Mouse (Mus musculus) midbrain, embryonic 10.5 days (tissue): ENCODE data around the gene Zfp983. TPM values are rescaled to one million over a fixed set of nuclear protein-coding genes. Genes with fewer than 3 reads are reported as not detected.
A peak's percentile ranks its signal among the peaks of the same experiment; 100 is the strongest.
"Not testable (repeated sequence)": the region's sequence is repeated elsewhere in the genome, so short reads cannot be mapped to it uniquely, and the experiment has no call there.

Experiments used
- DNase-seq: peaks from one replicate; pipeline ENCODE4 v3.0.0-alpha.2; 2017; ENCODE audit warnings: low spot score
- H3K27ac ChIP-seq: fragments of 300-500 bp; sonication (generic); replicated peaks from 2 replicates; pipeline ENCODE4 v1.5.1; 2016; ENCODE audit warnings: mild to moderate bottlenecking
- H3K27me3 ChIP-seq: fragments of 300-500 bp; sonication (generic); 2 replicates; pipeline ENCODE4 v1.6.1; 2016; ENCODE audit warnings: low read depth, mild to moderate bottlenecking; ENCODE audit not compliant: poor library complexity, severe bottlenecking
- H3K36me3 ChIP-seq: fragments of 300-500 bp; sonication (generic); 2 replicates; pipeline ENCODE4 v1.6.1; 2016; ENCODE audit warnings: mild to moderate bottlenecking, moderate library complexity
- H3K4me1 ChIP-seq: fragments of 300-500 bp; sonication (generic); 2 replicates; pipeline ENCODE4 v1.6.1; 2016
- H3K4me3 ChIP-seq: fragments of 300-500 bp; sonication (generic); 2 replicates; pipeline ENCODE4 v1.5.1; 2016; ENCODE audit warnings: mild to moderate bottlenecking, moderate library complexity
- H3K9me3 ChIP-seq: fragments of 300-500 bp; sonication (generic); replicated peaks from 2 replicates; pipeline ENCODE4 v1.6.1; 2016; ENCODE audit warnings: mild to moderate bottlenecking
- WGBS: fragments of 180-500 bp; shearing (Covaris S2); methylation state at CpG from one replicate; pipeline ENCODE4 v1.1.7; 2016; 5-methylcytosine and 5-hydroxymethylcytosine counted together
- polyA plus RNA-seq: library from polyadenylated mRNA; unstranded; fragments of >200 nt; fragmentation: Nextera tagmentation; extraction: Ambion mirVana; gene quantifications from 2 replicates; pipeline ENCODE4 v1.2.1, GENCODE M21; 2016

Gene Zfp983
- polyA plus RNA-seq: 5.7 and 6.9 TPM in 2 replicates

DNA sequence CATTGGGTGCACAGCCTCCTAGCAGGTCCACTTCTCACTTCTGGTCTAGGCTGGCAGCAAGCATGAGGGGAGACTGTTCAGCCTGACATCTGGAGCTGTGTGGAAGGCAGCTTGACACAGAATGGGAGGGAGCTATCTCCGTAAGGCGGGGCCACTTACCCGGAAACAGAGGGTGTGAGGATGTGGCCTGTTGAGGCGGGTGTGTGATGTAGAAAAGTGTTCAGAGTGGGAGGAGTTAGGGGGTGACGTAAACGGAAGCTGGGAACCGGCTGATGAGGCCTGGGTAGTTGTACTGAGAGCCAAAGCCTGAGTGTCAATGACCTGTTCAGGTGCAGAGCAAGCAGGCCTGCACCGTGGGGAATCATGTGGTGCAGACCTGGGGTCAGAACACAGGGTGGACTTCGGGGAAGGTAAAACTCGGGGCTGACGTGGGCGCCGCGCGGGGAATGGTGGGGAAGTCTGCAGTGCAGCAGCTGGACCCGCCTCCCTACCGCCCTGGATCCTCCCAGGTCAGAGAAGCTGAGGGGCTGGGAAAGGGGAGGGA is at the start of gene Zfp983:
Gene Zfp983 (plus strand): TSS at position 261 of the 544 bp plus-strand sequence.
- H3K27me3 ChIP-seq, H3K36me3 ChIP-seq, H3K4me1 ChIP-seq, H3K9me3 ChIP-seq: not testable (repeated sequence)
- Histone ChIP-seq H3K4me3 (peak within 1 kb of the TSS; percentile 56), H3K27ac (peak within 1 kb of the TSS; percentile 79)
- WGBS: under 1% methylated on average over 17 of the region's 17 CpGs
- peak; percentile 81 for DNase-seq

DNA sequence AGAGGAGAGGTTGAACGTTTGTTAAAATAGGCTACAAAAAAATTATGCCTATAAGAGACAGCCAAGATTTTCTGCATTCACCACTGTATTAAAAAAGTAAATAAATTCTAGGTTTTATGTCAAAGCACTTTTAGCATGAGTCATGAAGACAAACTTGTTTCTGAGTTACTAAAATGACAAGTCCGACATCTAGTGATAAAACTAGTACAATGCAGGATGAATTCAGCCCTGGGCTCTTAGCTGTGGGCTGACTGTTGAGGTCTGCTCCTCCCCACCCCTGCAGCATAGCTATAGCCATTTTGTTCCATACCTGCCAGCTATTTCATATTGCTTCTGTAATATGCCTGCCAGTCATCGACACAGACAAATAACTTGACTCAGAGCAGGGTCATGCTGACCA is 34.1 kb upstream of the Zfp983 start:
- WGBS: 78% methylated on average over 3 of the region's 3 CpGs
- no peaks in the 10 kb centered on the region for H3K4me1 ChIP-seq
- no peak overlapping the region for H3K27ac ChIP-seq
- H3K36me3 ChIP-seq: no peaks in the 10 kb centered on the region
- H3K4me3 ChIP-seq: no peak overlapping the region
- DNase-seq: no peak
- peaks cover 8% of the 10 kb centered on the region; the same call in 1 of the 2 replicates for H3K9me3 ChIP-seq
- H3K27me3 ChIP-seq: no peaks in the 10 kb centered on the region

DNA sequence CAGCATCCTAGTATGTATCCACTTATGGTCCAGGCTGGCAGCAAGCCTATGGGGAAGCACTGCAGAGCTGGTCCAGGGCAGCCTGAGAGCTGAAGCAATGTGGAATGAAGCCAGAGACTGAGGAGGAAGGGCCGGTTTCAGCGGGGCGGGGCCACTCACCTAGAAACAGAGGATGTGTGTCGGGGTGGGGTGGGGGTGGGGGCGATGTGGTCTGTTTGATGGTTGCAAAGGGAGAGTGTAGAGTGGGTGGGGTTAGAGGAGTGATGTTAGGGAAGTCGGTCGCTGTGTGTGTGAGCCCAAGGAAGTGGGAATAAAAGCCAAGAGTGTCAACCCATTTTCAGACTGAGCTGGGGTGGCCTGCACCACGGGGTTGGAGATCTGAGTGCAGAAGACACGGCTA is 33.1 kb upstream of the Zfp983 start:
- no peak overlapping the region for H3K4me3 ChIP-seq
- 10% methylated on average over 9 of the region's 9 CpGs for WGBS

DNA sequence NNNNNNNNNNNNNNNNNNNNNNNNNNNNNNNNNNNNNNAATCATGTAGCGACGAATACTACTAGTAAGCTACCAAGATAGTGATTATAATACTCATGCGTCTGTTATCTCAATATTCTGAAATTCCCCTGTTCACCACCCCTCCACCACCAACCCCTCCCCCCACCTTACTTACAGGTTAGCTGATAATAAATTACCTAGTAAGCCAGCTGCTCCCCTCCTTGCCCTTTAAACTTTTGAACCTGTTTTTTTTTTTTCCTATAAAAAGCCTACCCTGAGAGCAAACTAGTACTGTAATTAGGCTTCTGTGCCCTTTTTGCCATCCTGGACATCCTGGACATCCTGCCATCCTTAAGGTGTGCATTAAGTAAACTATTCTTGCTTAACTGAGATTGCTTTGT is 26.8 kb upstream of the Zfp983 start:
- Histone ChIP-seq H3K4me1 (no peaks in the 10 kb centered on the region), H3K9me3 (no peaks in the 10 kb centered on the region; the same call in 1 of the 2 replicates), H3K27ac (no peak overlapping the region), H3K27me3 (no peaks in the 10 kb centered on the region), H3K36me3 (no peaks in the 10 kb centered on the region), H3K4me3 (no peak overlapping the region)
- no CpG with 5 or more reads among the region's 3 CpGs for WGBS
- no peak for DNase-seq

More for the DNA sequence above, 33.1 kb upstream of the Zfp983 start:
- Histone ChIP-seq H3K9me3 (peaks cover 8% of the 10 kb centered on the region; the same call in 1 of the 2 replicates), H3K36me3 (no peaks in the 10 kb centered on the region), H3K4me1 (no peaks in the 10 kb centered on the region), H3K27me3 (no peaks in the 10 kb centered on the region), H3K27ac (no peak overlapping the region)
- no peak for DNase-seq

DNA sequence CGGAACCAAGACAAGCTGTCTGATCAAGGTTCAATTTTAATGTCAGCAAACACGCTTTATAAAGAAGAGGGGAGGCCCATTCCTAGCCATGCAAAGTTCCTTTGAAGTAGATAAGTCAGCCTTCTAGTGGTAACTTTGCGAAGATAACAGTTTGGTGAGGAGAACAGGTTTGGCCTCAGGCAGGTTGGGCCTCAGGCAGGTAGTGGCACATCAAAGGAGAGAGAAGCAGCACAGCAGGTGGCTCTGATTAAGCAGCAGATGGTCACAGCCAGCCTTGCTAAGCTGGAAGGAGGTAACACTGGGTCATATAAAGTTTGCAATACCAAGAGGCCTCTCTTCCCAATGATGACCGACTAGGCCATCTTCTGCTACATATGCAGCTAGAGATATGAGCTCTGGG is 14.7 kb upstream of the Zfp983 start:
- not testable (repeated sequence) for H3K27ac ChIP-seq, DNase-seq, H3K4me3 ChIP-seq, H3K36me3 ChIP-seq, H3K4me1 ChIP-seq, H3K27me3 ChIP-seq
- WGBS: 72% methylated on average over 4 of the region's 4 CpGs
- peaks cover 11% of the 10 kb centered on the region for H3K9me3 ChIP-seq

DNA sequence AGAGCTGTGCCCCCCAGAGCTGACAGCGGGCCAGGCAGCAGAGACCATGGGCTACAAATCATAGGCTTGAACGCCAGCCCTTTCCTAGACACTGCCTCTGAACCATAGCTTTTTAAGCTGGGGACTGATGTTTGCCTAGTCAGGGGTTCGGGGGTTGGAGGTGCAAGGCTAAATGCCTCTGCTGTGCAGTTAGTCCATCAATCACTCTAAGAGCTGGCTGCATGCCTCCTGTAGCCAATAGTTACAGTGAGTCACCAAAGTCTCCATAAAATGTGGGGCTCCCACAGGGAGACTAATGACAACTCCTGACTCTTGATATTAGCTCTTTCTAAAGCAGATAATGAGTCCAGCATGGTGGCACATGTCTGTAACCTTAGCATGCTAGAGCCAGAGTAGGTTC is 1.6 kb upstream of the Zfp983 start:
- no peak for DNase-seq
- 83% methylated on average over 3 of the region's 3 CpGs for WGBS
- 0 out of 2 replicates have a peak, but pooled peaks cover 4% of the 10 kb centered on the region for H3K9me3 ChIP-seq
- no peak overlapping the region for H3K4me3 ChIP-seq
- peaks cover 4% of the 10 kb centered on the region for H3K4me1 ChIP-seq
- no peaks in the 10 kb centered on the region for H3K27me3 ChIP-seq
- no peak overlapping the region for H3K27ac ChIP-seq
- H3K36me3 ChIP-seq: no peaks in the 10 kb centered on the region

DNA sequence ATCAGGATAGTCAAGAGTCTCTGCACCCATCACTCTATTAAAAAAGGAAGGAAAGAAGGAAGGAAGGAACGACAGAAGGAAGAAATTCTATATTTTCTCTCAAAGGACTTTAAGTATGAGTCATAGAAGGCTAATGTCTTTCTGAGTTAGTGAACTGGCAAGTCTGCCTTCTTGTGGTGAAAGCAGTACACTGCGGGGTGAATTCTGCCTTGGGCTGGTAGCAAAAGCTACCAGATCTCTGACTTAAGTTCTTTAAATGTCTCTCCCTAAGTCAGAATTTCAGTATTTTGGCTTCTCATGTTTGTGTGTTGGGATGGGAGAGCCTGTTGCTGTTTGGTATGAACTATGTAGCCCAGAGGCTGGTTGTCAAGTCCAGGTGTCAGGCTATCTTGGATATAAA is 488 bp upstream of the Zfp983 start:
- Histone ChIP-seq H3K36me3 (no peaks in the 10 kb centered on the region), H3K27ac (peak overlapping the region; percentile 79), H3K4me3 (peak overlapping the region; percentile 56), H3K27me3 (no peaks in the 10 kb centered on the region), H3K9me3 (0 out of 2 replicates have a peak, but pooled peaks cover 4% of the 10 kb centered on the region), H3K4me1 (peaks cover 4% of the 10 kb centered on the region)
- 30% methylated on average over 2 of the region's 2 CpGs for WGBS
- no peak for DNase-seq

DNA sequence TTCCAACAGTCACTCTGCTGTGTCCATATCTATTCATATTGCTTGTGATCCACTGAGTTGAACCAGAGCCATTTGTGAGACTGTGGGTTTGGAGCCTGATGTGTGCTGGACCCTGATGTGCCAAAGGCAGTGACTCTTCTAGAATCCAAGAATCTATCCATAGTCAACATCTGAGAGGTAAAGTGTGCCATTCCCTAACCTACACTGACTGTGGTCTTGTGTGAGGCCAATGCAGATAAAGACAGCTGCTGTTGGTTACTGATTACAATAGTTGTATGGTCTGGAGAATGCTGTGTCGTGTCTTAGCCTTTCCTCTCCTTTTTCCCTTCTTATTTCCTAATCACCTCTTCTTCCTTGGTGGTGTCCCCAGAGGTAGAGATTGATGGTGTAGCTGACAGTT is 28.4 kb downstream of the Zfp983 start:
- not testable (repeated sequence) for H3K27ac ChIP-seq, DNase-seq, H3K27me3 ChIP-seq, H3K9me3 ChIP-seq, H3K36me3 ChIP-seq, H3K4me3 ChIP-seq, H3K4me1 ChIP-seq
- WGBS: 15% methylated on average over 1 of the region's 1 CpGs

DNA sequence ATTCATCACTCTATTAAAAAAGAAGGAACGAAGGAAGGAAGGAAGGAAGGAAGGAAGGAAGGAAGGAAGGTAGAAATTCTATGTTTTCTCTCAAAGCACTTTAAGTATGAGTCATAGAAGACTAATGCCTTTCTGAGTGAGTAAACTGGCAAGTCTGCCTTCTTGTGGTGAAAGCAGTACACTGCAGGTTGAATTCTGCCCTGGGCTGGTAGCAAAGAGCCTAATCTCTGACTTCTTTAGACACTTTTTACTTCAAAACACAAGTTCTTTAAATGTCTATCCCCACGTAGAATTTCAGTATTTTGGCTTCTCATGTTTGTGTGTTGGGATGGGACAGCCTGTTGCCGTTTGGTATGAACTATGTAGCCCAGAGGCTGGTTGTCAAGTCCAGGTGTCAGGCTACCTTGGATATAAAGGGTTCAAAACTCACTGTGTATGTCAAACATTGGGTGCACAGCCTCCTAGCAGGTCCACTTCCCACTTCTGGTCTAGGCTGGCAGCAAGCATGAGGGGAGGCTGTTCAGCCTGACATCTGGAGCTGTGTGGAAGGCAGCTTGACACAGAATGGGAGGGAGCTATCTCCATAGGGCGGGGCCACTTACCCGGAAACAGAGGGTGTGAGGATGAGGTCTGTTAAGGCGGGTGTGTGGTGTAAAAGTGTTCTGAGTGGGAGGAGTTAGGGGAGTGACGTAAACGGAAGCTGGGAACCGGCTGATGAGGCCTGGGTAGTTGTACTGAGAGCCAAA is 29.0 kb downstream of the Zfp983 start:
- Histone ChIP-seq H3K36me3 (peaks cover 3% of the 10 kb centered on the region), H3K4me1 (peaks cover 3% of the 10 kb centered on the region; the same call in 1 of the 2 replicates), H3K4me3 (peak overlapping the region; percentile 55), H3K27ac (peak overlapping the region; percentile 76), H3K9me3 (no peaks in the 10 kb centered on the region), H3K27me3 (no peaks in the 10 kb centered on the region)
- 5% methylated on average over 9 of the region's 9 CpGs for WGBS
- peak; percentile 82 for DNase-seq

DNA sequence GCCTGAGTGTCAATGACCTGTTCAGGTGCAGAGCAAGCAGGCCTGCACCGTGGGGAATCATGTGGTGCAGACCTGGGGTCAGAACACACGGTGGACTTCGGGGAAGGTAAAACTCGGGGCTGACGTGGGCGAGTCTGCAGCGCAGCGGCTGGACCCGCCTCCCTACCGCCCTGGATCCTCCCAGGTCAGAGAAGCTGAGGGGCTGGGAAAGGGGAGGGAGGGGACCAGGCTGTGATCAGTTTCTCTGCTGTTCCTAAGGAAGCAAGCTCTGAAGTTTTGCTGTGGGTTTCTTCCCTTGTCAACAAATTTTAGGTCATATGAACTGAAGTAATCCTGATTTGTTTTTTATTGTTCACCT is 29.6 kb downstream of the Zfp983 start:
- H3K27me3 ChIP-seq, H3K4me1 ChIP-seq, H3K36me3 ChIP-seq, H3K9me3 ChIP-seq, DNase-seq: not testable (repeated sequence)
- H3K27ac ChIP-seq: peak overlapping the region; percentile 76
- WGBS: under 1% methylated on average over 10 of the region's 10 CpGs
- peak overlapping the region; percentile 55 for H3K4me3 ChIP-seq

DNA sequence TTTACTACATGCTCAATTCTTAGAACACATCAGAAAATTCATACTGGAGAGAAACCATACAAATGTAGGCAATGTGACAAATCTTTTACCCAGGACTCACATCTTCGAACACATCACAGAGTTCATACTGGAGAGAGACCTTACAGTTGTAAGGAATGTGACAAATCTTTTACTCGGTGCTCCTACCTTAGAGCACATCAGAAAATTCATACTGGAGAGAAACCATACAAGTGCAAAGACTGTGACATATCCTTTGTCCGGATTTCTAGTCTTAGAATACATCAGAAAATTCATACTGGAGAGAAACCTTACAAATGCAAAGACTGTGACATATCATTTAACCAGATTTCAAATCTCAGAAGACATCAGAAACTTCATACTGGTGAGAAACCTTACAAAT is 41.1 kb downstream of the Zfp983 start, which contains the start of gene Gm10226:
Gene Gm10226 (plus strand): TSS at position 301 of the 400 bp plus-strand sequence.
- 87% methylated on average over 3 of the region's 3 CpGs for WGBS
- Histone ChIP-seq H3K27ac (no peak within 1 kb of the TSS), H3K36me3 (peaks cover 58% of the 10 kb centered on the region), H3K9me3 (no peaks in the 10 kb centered on the region), H3K27me3 (no peaks in the 10 kb centered on the region), H3K4me3 (no peak within 1 kb of the TSS), H3K4me1 (no peaks in the 10 kb centered on the region)
- DNase-seq: no peak

DNA sequence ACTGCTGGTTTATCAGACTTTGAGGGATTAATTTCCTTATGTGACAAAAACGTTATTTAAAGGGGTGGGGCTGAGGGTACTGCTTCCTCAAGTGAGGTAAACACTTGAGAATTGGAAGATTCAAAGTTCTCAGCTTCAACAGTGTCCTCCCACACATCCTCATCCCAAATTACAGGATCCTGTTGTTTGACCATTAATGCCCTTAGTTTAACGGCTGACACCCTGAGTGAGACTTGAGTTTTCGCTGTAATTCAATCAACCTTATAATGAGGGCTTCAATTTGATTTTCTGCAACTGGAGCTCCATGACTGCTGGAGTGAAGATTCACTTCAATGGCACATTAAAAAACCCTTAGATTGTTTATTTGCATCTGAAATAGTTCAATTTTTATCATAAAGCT is 42.9 kb downstream of the Zfp983 start:
- H3K4me1 ChIP-seq: no peaks in the 10 kb centered on the region
- 83% methylated on average over 3 of the region's 3 CpGs for WGBS
- H3K36me3 ChIP-seq: peaks cover 50% of the 10 kb centered on the region
- H3K4me3 ChIP-seq: no peak overlapping the region
- H3K9me3 ChIP-seq: no peaks in the 10 kb centered on the region
- H3K27me3 ChIP-seq: no peaks in the 10 kb centered on the region
- DNase-seq: no peak
- H3K27ac ChIP-seq: no peak overlapping the region

DNA sequence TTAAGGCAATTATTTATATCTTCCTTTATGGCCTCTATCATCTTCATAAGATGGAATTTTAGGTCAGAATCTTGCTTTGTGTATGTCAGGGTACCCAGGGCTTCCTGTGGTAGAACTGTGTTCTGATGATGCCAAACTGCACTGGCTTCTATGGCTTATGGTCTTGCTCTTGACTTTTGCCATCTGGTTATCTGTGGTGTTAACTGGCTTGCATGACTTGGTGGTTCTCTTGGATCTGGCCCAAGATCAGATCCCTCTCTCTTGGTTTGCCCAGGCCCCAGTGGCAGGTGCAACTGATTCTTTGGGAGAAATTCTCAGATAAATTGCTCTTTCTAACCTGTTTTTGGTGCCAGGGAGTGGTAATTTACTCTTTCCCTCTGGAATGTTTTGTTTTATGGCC is 45.6 kb downstream of the Zfp983 start:
- H3K4me1 ChIP-seq: no peaks in the 10 kb centered on the region
- H3K4me3 ChIP-seq: no peak overlapping the region
- no peaks in the 10 kb centered on the region for H3K9me3 ChIP-seq
- no peak overlapping the region for H3K27ac ChIP-seq
- DNase-seq: no peak
- peaks cover 23% of the 10 kb centered on the region for H3K36me3 ChIP-seq
- no peaks in the 10 kb centered on the region for H3K27me3 ChIP-seq
